Mouse (Mus musculus): ENCODE data around the gene Rhof. TPM values are rescaled to one million over a fixed set of nuclear protein-coding genes. Genes with fewer than 3 reads are reported as not detected.

The Rhof gene
- total RNA-seq, 2 experiments from 2014 or later: 0.64 to 0.77 TPM

Other genes starting within 250 kb of the Rhof start
- 10 to 100 TPM; 23.1 to 23.3 TPM for gene Kdm2b, start 142.9 kb downstream of the Rhof start, total RNA-seq (2021)
- 10 to 100 TPM; 18.7 to 20.2 TPM for gene Orai1, start 117.6 kb downstream of the Rhof start, total RNA-seq (2021)
- not detected for gene Morn3, start 85.7 kb downstream of the Rhof start, total RNA-seq (2021)
- 10 to 100 TPM; 11.1 to 11.7 TPM for gene Tmem120b, start 64.3 kb downstream of the Rhof start, total RNA-seq (2021)
- gene Setd1b, start 9.5 kb upstream of the Rhof start, total RNA-seq (2021): 10 to 100 TPM; 19.6 to 22.1 TPM
- gene Psmd9, start 36.7 kb upstream of the Rhof start, total RNA-seq (2021): 10 to 100 TPM; 20.5 to 24.6 TPM
- gene Hpd, start 50.0 kb upstream of the Rhof start, total RNA-seq (2021): not detected
- gene Wdr66, start 119.4 kb upstream of the Rhof start, total RNA-seq (2021): 1 to 10 TPM; 1.5 to 1.7 TPM
- gene Bcl7a, start 211.1 kb upstream of the Rhof start, total RNA-seq (2021): 10 to 100 TPM; 11.9 to 14.2 TPM

Measured in heart, postnatal 10 days (tissue).